Mouse (Mus musculus): Measurements from ENCODE around the gene Rimkla. TPM values are rescaled to one million over a fixed set of nuclear protein-coding genes. Genes with fewer than 3 reads are reported as not detected.
"Not testable (repeated sequence)": the region's sequence is repeated elsewhere in the genome, so short reads cannot be mapped to it uniquely, and the experiment has no call there.

Rimkla gene
- polyA plus RNA-seq (2014; fragmentation: Nextera tagmentation; extraction: Ambion mirVana): 0.34 and 0.44 TPM in 2 replicates

- no peaks in the 10 kb centered on the region for H3K9me3 ChIP-seq (ENCODE audit: control insufficient read depth, low read length)
- ATAC-seq (replicated peaks; ENCODE audit: low FRiP score) (peak; percentile 60; the same call in 1 of the 2 replicates), DNase-seq (ENCODE audit: low spot score) (peak; percentile 66)
- no peaks in the 10 kb centered on the region for H3K36me3 ChIP-seq (ENCODE audit: control insufficient read depth, insufficient read depth, low read length)
- H3K27ac ChIP-seq (ENCODE audit: low read depth, low read length): no peak within 1 kb of the TSS
- 0 out of 2 replicates have a peak within 1 kb of the TSS, but pooled peaks have one; percentile 18 for H3K9ac ChIP-seq (ENCODE audit: low read depth, low read length)
- 1% methylated on average over 77 of the region's 77 CpGs for WGBS
- H3K4me3 ChIP-seq (ENCODE audit: low read depth, low read length): peak within 1 kb of the TSS; percentile 57
- peak within 1 kb of the TSS; percentile 82 for H3K4me2 ChIP-seq
- 0 out of 2 replicates have a peak, but pooled peaks cover 3% of the 10 kb centered on the region for H3K4me1 ChIP-seq (replicated peaks; ENCODE audit: control insufficient read depth, insufficient read depth, low read length)
- peaks cover 31% of the 10 kb centered on the region for H3K27me3 ChIP-seq (replicated peaks; ENCODE audit: control insufficient read depth, insufficient read depth, low read length)
Measured at GRCm38 (mm10) chr4:119492291-119492932, at the start of gene Rimkla. Gene Rimkla (minus strand): TSS chr4:119492628.

- no peak for ATAC-seq (replicated peaks; ENCODE audit: low FRiP score)
- no peaks in the 10 kb centered on the region for H3K36me3 ChIP-seq (ENCODE audit: control insufficient read depth, insufficient read depth, low read length)
Measured at GRCm38 (mm10) chr4:119540533-119540890, 48.1 kb upstream of the Rimkla start.

GRCm38 (mm10) chr4:119539836-119540532 lies 47.6 kb upstream of the Rimkla start:
- Histone ChIP-seq H3K27ac (ENCODE audit: low read depth, low read length) (peak overlapping the region; percentile 92), H3K4me1 (replicated peaks; ENCODE audit: control insufficient read depth, insufficient read depth, low read length) (peaks cover 17% of the 10 kb centered on the region), H3K9me3 (ENCODE audit: control insufficient read depth, low read length) (no peaks in the 10 kb centered on the region), H3K4me3 (ENCODE audit: low read depth, low read length) (peak overlapping the region; percentile 87), H3K4me2 (peak overlapping the region; percentile 91), H3K9ac (ENCODE audit: low read depth, low read length) (peak overlapping the region; percentile 88), H3K36me3 (ENCODE audit: control insufficient read depth, insufficient read depth, low read length) (no peaks in the 10 kb centered on the region), H3K27me3 (replicated peaks; ENCODE audit: control insufficient read depth, insufficient read depth, low read length) (no peaks in the 10 kb centered on the region)
- DNase-seq (ENCODE audit: low spot score) (peak; percentile 72), ATAC-seq (replicated peaks; ENCODE audit: low FRiP score) (peak; percentile 77)
- WGBS: under 1% methylated on average over 52 of the region's 76 CpGs

More at GRCm38 (mm10) chr4:119540533-119540890, 48.1 kb upstream of the Rimkla start:
- no peaks in the 10 kb centered on the region for H3K9me3 ChIP-seq (ENCODE audit: control insufficient read depth, low read length)
- peak overlapping the region; percentile 88 for H3K9ac ChIP-seq (ENCODE audit: low read depth, low read length)
- peak overlapping the region; percentile 92; the same call in 1 of the 2 replicates for H3K27ac ChIP-seq (ENCODE audit: low read depth, low read length)
- peak overlapping the region; percentile 91 for H3K4me2 ChIP-seq
- no peaks in the 10 kb centered on the region for H3K27me3 ChIP-seq (replicated peaks; ENCODE audit: control insufficient read depth, insufficient read depth, low read length)
- 8% methylated on average over 10 of the region's 10 CpGs for WGBS
- H3K4me1 ChIP-seq (replicated peaks; ENCODE audit: control insufficient read depth, insufficient read depth, low read length): peaks cover 17% of the 10 kb centered on the region
- H3K4me3 ChIP-seq (ENCODE audit: low read depth, low read length): peak overlapping the region; percentile 87
- DNase-seq (ENCODE audit: low spot score): no peak

DNA sequence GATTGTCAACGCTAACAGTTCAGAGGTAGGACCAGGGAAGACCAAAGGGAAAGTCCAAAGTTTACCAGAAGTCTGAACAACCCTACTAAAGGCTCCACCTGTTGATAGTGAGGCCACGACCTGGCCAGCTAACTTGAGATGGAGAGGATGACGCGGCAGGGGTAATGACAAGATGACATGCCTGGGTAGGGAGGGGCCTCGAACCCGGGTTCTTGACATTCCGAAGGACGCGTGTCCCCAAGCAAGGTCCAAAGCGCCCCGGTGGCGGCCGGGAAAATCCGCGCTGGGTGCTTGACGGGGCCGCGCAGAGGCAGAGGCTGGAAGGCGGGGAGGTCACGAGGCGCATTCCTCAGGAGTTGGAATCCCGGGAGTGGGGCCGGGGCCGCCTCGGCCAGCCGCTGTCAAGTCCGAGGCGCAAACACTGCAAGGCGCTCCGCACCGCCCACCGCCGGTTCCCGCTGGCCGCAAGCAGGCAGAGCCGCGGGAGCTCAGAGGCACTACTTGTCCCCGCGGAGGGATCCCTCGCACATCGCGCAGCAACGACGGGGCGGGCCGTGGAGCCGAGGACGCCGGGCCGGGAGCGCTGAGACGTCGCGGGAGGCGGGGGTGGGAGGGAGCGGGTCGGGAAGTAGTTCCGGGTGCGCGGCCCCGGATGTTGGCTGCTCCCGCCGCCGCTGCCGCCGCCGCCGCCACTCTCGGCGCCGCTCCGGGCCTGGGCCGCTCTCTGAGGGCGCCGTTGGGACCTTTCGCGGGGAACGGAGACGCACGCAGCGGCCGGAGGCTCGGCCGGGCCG lies 46.8 kb upstream of the Rimkla start, which contains the start of gene Frg2f1:
Frg2f1 (minus strand) TSS at position 499 of the 794 bp plus-strand sequence.
- ATAC-seq (replicated peaks; ENCODE audit: low FRiP score): peak; percentile 93
- H3K4me3 ChIP-seq (ENCODE audit: low read depth, low read length): peak within 1 kb of the TSS; percentile 87
- peak; percentile 92 for DNase-seq (ENCODE audit: low spot score)
- H3K9me3 ChIP-seq (ENCODE audit: control insufficient read depth, low read length): no peaks in the 10 kb centered on the region
- H3K27ac ChIP-seq (ENCODE audit: low read depth, low read length): peak within 1 kb of the TSS; percentile 92
- WGBS: under 1% methylated on average over 78 of the region's 85 CpGs
- peak within 1 kb of the TSS; percentile 88 for H3K9ac ChIP-seq (ENCODE audit: low read depth, low read length)
- peak within 1 kb of the TSS; percentile 91 for H3K4me2 ChIP-seq
- peaks cover 17% of the 10 kb centered on the region for H3K4me1 ChIP-seq (replicated peaks; ENCODE audit: control insufficient read depth, insufficient read depth, low read length)
- no peaks in the 10 kb centered on the region for H3K36me3 ChIP-seq (ENCODE audit: control insufficient read depth, insufficient read depth, low read length)
- no peaks in the 10 kb centered on the region for H3K27me3 ChIP-seq (replicated peaks; ENCODE audit: control insufficient read depth, insufficient read depth, low read length)

DNA sequence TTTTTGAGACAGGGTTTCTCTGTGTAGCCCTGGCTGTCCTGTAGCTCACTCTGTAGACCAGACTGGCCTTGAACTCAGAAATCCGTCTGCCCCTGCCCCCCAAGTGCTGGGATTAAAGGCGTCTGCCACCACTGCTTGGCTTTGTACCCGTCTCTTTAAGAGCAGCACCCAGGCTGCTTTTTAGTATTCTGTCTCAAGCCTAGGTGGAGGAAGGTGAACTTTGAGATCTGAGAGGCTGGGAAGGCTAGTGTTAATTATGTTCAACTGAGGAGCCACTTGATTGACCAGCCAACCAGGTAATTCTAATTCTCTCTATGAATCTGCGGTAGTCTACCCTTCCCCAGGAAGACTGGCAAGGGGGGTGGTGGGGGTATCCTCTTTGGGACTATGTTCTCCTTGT lies 45.0 kb upstream of the Rimkla start:
- Histone ChIP-seq H3K27ac (ENCODE audit: low read depth, low read length) (no peak overlapping the region), H3K4me1 (replicated peaks; ENCODE audit: control insufficient read depth, insufficient read depth, low read length) (peaks cover 14% of the 10 kb centered on the region), H3K36me3 (ENCODE audit: control insufficient read depth, insufficient read depth, low read length) (no peaks in the 10 kb centered on the region), H3K4me2 (no peak overlapping the region), H3K4me3 (ENCODE audit: low read depth, low read length) (no peak overlapping the region), H3K27me3 (replicated peaks; ENCODE audit: control insufficient read depth, insufficient read depth, low read length) (no peaks in the 10 kb centered on the region), H3K9ac (ENCODE audit: low read depth, low read length) (no peak overlapping the region), H3K9me3 (ENCODE audit: control insufficient read depth, low read length) (no peaks in the 10 kb centered on the region)
- no peak for ATAC-seq (replicated peaks; ENCODE audit: low FRiP score)
- WGBS: 78% methylated on average over 4 of the region's 4 CpGs
- DNase-seq (ENCODE audit: low spot score): no peak

GRCm38 (mm10) chr4:119536615-119537014 lies 44.2 kb upstream of the Rimkla start, which contains the start of gene Foxj3:
Gene Foxj3 (plus strand): TSS chr4:119537004.
- ATAC-seq (replicated peaks; ENCODE audit: low FRiP score); H3K9me3 ChIP-seq (ENCODE audit: control insufficient read depth, low read length); H3K36me3 ChIP-seq (ENCODE audit: control insufficient read depth, insufficient read depth, low read length); H3K4me2 ChIP-seq; H3K4me3 ChIP-seq (ENCODE audit: low read depth, low read length); H3K27ac ChIP-seq (ENCODE audit: low read depth, low read length); H3K9ac ChIP-seq (ENCODE audit: low read depth, low read length); DNase-seq (ENCODE audit: low spot score); H3K27me3 ChIP-seq (replicated peaks; ENCODE audit: control insufficient read depth, insufficient read depth, low read length): not testable (repeated sequence)
- H3K4me1 ChIP-seq (replicated peaks; ENCODE audit: control insufficient read depth, insufficient read depth, low read length): peaks cover 14% of the 10 kb centered on the region
- 61% methylated on average over 4 of the region's 4 CpGs for WGBS

DNA sequence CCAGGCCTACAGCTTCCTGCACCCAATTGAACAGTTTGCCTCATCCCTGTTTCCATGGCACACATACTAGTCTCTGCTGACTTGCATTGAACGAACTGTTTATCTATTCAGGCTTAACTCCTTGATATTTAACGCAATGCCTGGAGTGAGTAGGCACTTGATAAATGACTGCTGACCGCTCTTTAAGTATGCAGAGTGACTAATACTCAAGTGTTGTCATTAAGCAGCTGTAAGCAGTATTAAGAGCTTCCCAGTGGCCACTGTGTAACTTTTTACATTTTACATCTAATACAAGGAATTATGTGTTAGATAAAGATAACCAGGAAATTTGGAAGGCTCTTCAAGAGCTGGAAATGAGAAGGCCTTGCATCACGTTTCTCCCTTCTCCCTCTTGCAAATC lies 42.7 kb upstream of the Rimkla start:
- Histone ChIP-seq H3K27ac (ENCODE audit: low read depth, low read length) (no peak overlapping the region), H3K4me2 (no peak overlapping the region), H3K27me3 (replicated peaks; ENCODE audit: control insufficient read depth, insufficient read depth, low read length) (no peaks in the 10 kb centered on the region), H3K9ac (ENCODE audit: low read depth, low read length) (no peak overlapping the region), H3K4me3 (ENCODE audit: low read depth, low read length) (no peak overlapping the region), H3K36me3 (ENCODE audit: control insufficient read depth, insufficient read depth, low read length) (no peaks in the 10 kb centered on the region), H3K9me3 (ENCODE audit: control insufficient read depth, low read length) (no peaks in the 10 kb centered on the region), H3K4me1 (replicated peaks; ENCODE audit: control insufficient read depth, insufficient read depth, low read length) (0 out of 2 replicates have a peak, but pooled peaks cover 5% of the 10 kb centered on the region)
- no peak for ATAC-seq (replicated peaks; ENCODE audit: low FRiP score)
- 62% methylated on average over 4 of the region's 4 CpGs for WGBS
- no peak for DNase-seq (ENCODE audit: low spot score)

DNA sequence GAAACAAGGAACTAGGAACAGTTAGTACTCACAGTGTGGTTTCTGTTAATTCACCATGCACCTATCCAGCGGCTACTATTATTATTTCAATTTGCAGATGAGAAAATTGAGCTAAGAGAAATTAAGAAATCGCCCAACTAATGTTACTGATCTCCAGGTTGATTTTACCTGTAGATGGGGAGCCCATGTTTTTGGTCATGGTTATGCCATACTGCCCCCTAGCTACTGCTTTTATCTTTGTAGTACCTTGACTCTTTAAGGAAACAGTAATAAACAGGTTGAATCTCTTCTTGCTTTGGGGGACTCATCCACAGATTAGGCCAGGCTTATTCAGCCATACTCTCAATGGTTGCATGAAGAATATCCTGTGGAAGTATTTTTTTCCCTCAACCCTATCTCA lies 39.4 kb upstream of the Rimkla start:
- H3K9ac ChIP-seq (ENCODE audit: low read depth, low read length): no peak overlapping the region
- no peaks in the 10 kb centered on the region for H3K36me3 ChIP-seq (ENCODE audit: control insufficient read depth, insufficient read depth, low read length)
- no peak for DNase-seq (ENCODE audit: low spot score)
- H3K9me3 ChIP-seq (ENCODE audit: control insufficient read depth, low read length): no peaks in the 10 kb centered on the region
- H3K4me3 ChIP-seq (ENCODE audit: low read depth, low read length): no peak overlapping the region
- 59% methylated on average over 2 of the region's 2 CpGs for WGBS
- H3K4me1 ChIP-seq (replicated peaks; ENCODE audit: control insufficient read depth, insufficient read depth, low read length): no peaks in the 10 kb centered on the region
- no peaks in the 10 kb centered on the region for H3K27me3 ChIP-seq (replicated peaks; ENCODE audit: control insufficient read depth, insufficient read depth, low read length)
- H3K4me2 ChIP-seq: no peak overlapping the region
- ATAC-seq (replicated peaks; ENCODE audit: low FRiP score): no peak
- no peak overlapping the region for H3K27ac ChIP-seq (ENCODE audit: low read depth, low read length)
